Mouse (Mus musculus) lung, postnatal 0 days (tissue): Measurements from ENCODE around the gene H2-DMb2.

Source experiments
- CTCF ChIP-seq: IDR thresholded peaks from 2 replicates; pipeline ENCODE4 v1.5.1; 2016; ENCODE audit warnings: antibody characterized with exemption, mild to moderate bottlenecking
- EP300 ChIP-seq: IDR thresholded peaks from 2 replicates; pipeline ENCODE4 v1.6.1; 2016; ENCODE audit warnings: antibody characterized with exemption, mild to moderate bottlenecking, control low read depth

GRCm38 (mm10) chr17:34123111-34123510 is 20.0 kb upstream of the H2-DMb2 start:
- TF ChIP-seq CTCF (no peak), EP300 (no peak)
